Mouse (Mus musculus): ENCODE data around the gene Atoh7.

- TF ChIP-seq BHLHE40 (IDR thresholded peaks at IDR 0.05; ENCODE audit: borderline replicate concordance, low read depth, low read length) (no peak), ZKSCAN1 (IDR thresholded peaks at IDR 0.05; ENCODE audit: low read depth, low read length) (no peak), MAX (IDR thresholded peaks at IDR 0.05; ENCODE audit: low read length) (no peak), POLR2A (IDR thresholded peaks at IDR 0.05; ENCODE audit: control insufficient read depth in 1 of 2, insufficient read depth in 1 of 2, low read depth in 1 of 2, low read length in 2 of 2, poor library complexity in 1 of 2) (no peak), NELFE (IDR thresholded peaks at IDR 0.05; ENCODE audit: low read depth, low read length) (no peak), EP300 (IDR thresholded peaks at IDR 0.05; ENCODE audit: low read depth in 1 of 2, low read length in 2 of 2) (no peak), GATA1 (IDR thresholded peaks at IDR 0.05; ENCODE audit: low read depth, low read length) (no peak), MXI1 (IDR thresholded peaks at IDR 0.05; ENCODE audit: low read depth, low read length) (no peak)
These were observed 25.9 kb downstream of the Atoh7 start for GRCm38 (mm10) chr10:63125343-63125742.

Measured in MEL (cell line).